Mouse (Mus musculus) stomach, embryonic 15.5 days (tissue): ENCODE results near the gene Zbtb37. TPM values are rescaled to one million over a fixed set of nuclear protein-coding genes. Genes with fewer than 3 reads are reported as not detected.

Experiments
- ATAC-seq: fragments of 200-750 bp; cut with Nextera tagmentation; 2 replicates; pipeline ENCODE4 v1.8.0; 2017; ENCODE audit warnings: low read depth, moderate number of reproducible peaks, moderate TSS enrichment; ENCODE audit not compliant: insufficient read depth, low FRiP score
- H3K27ac ChIP-seq: fragments of 300-500 bp; sonication (generic); 2 replicates; pipeline ENCODE4 v1.5.1; 2015; ENCODE audit warnings: mild to moderate bottlenecking, inconsistent platforms
- H3K27me3 ChIP-seq: fragments of 300-500 bp; sonication (generic); replicated peaks from 2 replicates; pipeline ENCODE4 v1.6.1; 2015; ENCODE audit warnings: inconsistent platforms
- H3K36me3 ChIP-seq: fragments of 300-500 bp; sonication (generic); 2 replicates; pipeline ENCODE4 v1.6.1; 2015; ENCODE audit warnings: inconsistent platforms
- H3K4me1 ChIP-seq: fragments of 300-500 bp; sonication (generic); 2 replicates; pipeline ENCODE4 v1.6.1; 2015; ENCODE audit warnings: inconsistent platforms
- H3K4me2 ChIP-seq: fragments of 300-500 bp; sonication (generic); 2 replicates; pipeline ENCODE4 v1.6.1; 2015; ENCODE audit warnings: mild to moderate bottlenecking, inconsistent platforms
- H3K4me3 ChIP-seq: fragments of 300-500 bp; sonication (generic); replicated peaks from 2 replicates; pipeline ENCODE4 v1.5.1; 2015; ENCODE audit warnings: inconsistent platforms
- H3K9ac ChIP-seq: fragments of 300-500 bp; sonication (generic); 2 replicates; pipeline ENCODE4 v1.6.1; 2015; ENCODE audit warnings: inconsistent platforms
- H3K9me3 ChIP-seq: fragments of 300-500 bp; sonication (generic); 2 replicates; pipeline ENCODE4 v1.6.1; 2016; ENCODE audit warnings: inconsistent platforms
- WGBS: fragments of 180-500 bp; shearing (Covaris S2); methylation state at CpG from one replicate; pipeline ENCODE4 v1.1.7; 2015; 5-methylcytosine and 5-hydroxymethylcytosine counted together
- polyA plus RNA-seq: library from polyadenylated mRNA; unstranded; fragments of >200 nt; fragmentation: Nextera tagmentation; extraction: Ambion mirVana; gene quantifications from 2 replicates; pipeline ENCODE4 v1.2.1, GENCODE M21; 2015

Gene Zbtb37
- polyA plus RNA-seq, result 7.7 and 8.0 TPM in 2 replicates

DNA sequence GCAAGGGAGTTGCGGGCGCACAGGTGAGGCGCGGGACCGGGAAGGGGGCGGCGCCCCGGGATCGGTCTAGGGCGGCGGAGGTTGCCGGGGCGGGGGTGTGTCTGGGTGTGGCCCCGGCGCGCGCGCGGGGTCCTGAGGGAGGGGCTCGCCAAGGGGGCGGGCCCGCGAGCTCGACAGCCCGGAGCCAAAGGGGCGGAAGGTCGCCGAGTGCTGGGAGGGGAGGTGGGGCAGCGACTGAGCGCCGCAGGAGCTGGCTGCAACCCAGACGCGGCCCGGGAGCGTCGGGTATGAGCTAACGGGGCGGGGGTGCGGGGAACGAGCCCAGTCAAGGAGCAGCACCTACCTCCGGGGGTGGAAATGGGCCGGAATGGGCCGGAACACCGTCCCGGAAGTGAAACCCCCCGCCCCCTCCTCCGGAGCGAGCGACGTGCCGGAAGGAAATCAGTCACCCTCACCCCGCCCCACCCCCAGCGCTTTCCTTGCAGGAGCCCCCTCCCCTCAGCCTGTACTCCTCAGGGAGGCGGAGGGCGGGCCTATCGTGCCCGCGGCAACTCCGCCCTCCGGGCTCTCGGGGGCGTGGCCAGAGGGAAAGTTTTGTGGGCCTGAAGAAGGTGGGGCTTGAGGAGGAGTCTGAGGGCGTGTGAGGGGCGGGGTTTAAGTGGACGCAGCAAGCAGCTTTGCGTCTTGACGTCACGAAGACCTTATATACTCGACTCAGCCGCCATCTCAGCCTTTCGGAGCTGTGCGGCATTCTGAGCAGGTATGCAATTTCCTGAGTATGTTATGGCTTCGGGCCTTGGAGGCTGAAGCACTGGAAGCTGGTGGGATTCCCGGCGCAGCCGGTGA lies at the start of gene Zbtb37:
Gene Zbtb37 (minus strand): TSS at position 415 of the 846 bp plus-strand sequence.
- H3K9ac ChIP-seq, result peak within 1 kb of the TSS; percentile 70
- peak within 1 kb of the TSS; percentile 92 for H3K27ac ChIP-seq
- H3K4me3 ChIP-seq, result peak within 1 kb of the TSS; percentile 81
- H3K27me3 ChIP-seq, result no peaks in the 10 kb centered on the region
- under 1% methylated on average over 69 of the region's 76 CpGs for WGBS
- peak; percentile 90 for ATAC-seq
- H3K36me3 ChIP-seq, result peaks cover 11% of the 10 kb centered on the region
- H3K9me3 ChIP-seq, result no peaks in the 10 kb centered on the region
- peak within 1 kb of the TSS; percentile 70 for H3K4me2 ChIP-seq
- peaks cover 11% of the 10 kb centered on the region; the same call in 1 of the 2 replicates for H3K4me1 ChIP-seq

DNA sequence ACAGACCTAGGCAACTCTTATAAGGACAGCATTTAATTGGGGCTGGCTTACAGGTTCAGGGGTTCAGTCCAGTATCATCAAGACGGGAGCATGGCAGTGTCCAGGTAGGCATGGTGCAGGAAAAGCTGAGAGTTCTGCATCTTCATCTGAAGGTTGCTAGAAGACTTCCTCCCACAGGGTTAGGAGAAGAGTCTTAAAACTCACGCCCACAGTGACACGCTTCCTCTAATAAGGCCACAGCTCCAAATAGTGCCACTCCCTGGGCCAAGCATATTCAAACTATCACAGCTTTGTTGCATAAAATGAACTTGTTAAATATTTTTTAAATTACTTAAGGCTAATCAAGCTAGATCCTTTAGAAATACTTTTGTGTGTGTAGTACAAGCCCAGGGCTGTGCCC lies 42.6 kb upstream of the Zbtb37 start:
- H3K27me3 ChIP-seq, result no peaks in the 10 kb centered on the region
- 90% methylated on average over 3 of the region's 3 CpGs for WGBS
- H3K4me2 ChIP-seq, result no peak overlapping the region
- H3K9me3 ChIP-seq, result no peaks in the 10 kb centered on the region
- peaks cover 3% of the 10 kb centered on the region; the same call in 1 of the 2 replicates for H3K36me3 ChIP-seq
- H3K4me3 ChIP-seq, result no peak overlapping the region
- no peak overlapping the region for H3K9ac ChIP-seq
- no peak overlapping the region for H3K27ac ChIP-seq
- no peak for ATAC-seq
- peaks cover 4% of the 10 kb centered on the region; the same call in 1 of the 2 replicates for H3K4me1 ChIP-seq

DNA sequence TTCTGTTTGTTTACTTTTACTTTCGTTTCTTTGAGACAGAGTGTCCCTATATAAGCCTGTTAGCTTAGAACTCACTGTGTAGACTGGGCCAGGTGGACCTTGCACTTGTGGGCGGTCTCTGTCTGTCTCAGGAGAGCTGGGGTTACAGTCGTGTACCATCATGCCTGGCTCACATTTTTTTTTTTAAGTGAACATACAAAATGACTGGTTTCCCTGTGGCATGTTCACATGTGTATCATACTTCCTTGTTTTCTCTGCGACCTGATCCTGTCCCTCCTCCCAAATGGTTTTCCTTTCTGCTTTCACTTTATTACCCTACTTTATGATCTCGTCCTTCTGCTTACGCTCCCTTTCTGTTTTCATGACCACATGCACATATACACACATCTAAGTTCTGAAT lies 41.6 kb upstream of the Zbtb37 start:
- no peaks in the 10 kb centered on the region for H3K9me3 ChIP-seq
- peaks cover 3% of the 10 kb centered on the region; the same call in 1 of the 2 replicates for H3K36me3 ChIP-seq
- 84% methylated on average over 6 of the region's 6 CpGs for whole genome bisulfite sequencing
- peaks cover 8% of the 10 kb centered on the region; the same call in 1 of the 2 replicates for H3K4me1 ChIP-seq
- no peak overlapping the region for H3K27ac ChIP-seq
- no peak; the same call in 1 of the 2 replicates for ATAC-seq
- no peaks in the 10 kb centered on the region for H3K27me3 ChIP-seq
- no peak overlapping the region for H3K4me2 ChIP-seq
- H3K4me3 ChIP-seq, result no peak overlapping the region
- H3K9ac ChIP-seq, result no peak overlapping the region

DNA sequence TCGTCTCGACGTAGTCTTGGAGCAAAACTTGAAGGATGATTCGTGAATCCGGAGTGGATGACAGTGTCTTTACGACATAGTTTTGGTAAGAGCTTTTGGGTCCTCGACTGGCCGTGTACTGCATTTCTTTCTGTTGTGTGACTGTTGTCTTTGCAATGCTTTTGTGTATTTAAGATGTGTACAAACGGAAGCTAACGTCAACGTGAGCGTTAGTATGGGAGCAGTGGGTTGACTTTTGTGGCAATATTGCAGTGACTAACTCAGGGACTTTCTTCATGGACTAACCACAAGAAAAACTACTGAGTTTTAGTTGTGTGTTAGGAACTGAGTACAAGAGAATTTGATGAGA lies 36.6 kb upstream of the Zbtb37 start:
- Histone ChIP-seq H3K4me3 (peak overlapping the region; percentile 66), H3K36me3 (peaks cover 2% of the 10 kb centered on the region; the same call in 1 of the 2 replicates), H3K9me3 (no peaks in the 10 kb centered on the region), H3K4me2 (peak overlapping the region; percentile 63), H3K4me1 (peaks cover 10% of the 10 kb centered on the region; the same call in 1 of the 2 replicates), H3K27ac (peak overlapping the region; percentile 42), H3K9ac (peak overlapping the region; percentile 64), H3K27me3 (no peaks in the 10 kb centered on the region)
- under 1% methylated on average over 12 of the region's 12 CpGs for WGBS
- ATAC-seq, result no peak

DNA sequence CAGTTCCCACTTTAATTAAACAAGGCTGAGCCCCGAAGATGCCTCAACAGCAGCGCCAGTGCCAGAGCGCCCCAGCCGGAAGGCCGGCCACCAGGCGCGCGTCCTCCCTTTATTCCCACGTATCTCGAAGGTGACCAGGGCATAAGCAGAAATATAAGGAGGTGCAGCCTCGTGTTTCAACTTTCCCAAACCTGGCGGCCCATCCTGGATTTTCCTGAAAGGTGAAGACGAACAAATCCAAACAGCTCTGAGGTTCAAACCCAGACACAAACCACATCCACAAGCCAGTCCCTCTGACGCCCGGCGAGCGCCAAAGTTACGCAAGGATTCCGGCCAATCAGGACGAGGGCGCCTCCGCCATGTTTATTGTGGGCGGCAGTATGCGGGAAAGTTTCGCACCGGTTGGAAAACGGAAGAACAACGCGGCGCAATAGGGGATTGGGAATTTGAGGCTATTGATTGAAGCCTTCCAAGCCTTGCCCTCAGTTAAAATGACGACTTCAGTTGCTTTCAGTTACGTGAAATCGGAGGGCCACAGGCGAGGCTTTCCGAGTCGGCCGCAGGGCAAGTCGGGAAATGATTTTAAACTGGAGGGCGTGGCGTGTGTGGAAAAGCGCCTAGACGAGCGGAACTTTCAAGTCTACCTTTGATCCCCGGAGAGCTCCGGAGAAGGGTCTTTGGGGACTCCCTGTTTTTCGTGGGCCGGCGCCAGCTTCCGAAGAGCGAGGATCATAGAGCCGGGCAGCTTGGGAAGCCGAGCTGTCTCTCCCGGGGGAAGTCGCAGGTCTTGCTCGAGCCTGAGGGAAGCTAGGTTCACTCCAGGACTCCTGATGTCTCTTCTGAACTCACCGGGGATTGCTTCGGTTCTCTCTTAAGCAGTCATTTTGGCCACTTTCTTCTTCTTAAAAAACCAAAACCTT lies 36.0 kb upstream of the Zbtb37 start, which contains the start of the genes Dars2 and Cenpl:
Gene Dars2 (minus strand): TSS at position 307 of the 920 bp plus-strand sequence.
Gene Cenpl (plus strand): TSS at position 362 of the 920 bp plus-strand sequence.
- Histone ChIP-seq H3K4me3 (peak within 1 kb of the TSS; percentile 66), H3K4me1 (peaks cover 10% of the 10 kb centered on the region; the same call in 1 of the 2 replicates), H3K9ac (peak within 1 kb of the TSS; percentile 64), H3K36me3 (no peaks in the 10 kb centered on the region), H3K27me3 (no peaks in the 10 kb centered on the region), H3K27ac (peak within 1 kb of the TSS; percentile 42), H3K4me2 (peak within 1 kb of the TSS; percentile 67), H3K9me3 (no peaks in the 10 kb centered on the region)
- peak; percentile 94 for ATAC-seq
- under 1% methylated on average over 57 of the region's 57 CpGs for WGBS

DNA sequence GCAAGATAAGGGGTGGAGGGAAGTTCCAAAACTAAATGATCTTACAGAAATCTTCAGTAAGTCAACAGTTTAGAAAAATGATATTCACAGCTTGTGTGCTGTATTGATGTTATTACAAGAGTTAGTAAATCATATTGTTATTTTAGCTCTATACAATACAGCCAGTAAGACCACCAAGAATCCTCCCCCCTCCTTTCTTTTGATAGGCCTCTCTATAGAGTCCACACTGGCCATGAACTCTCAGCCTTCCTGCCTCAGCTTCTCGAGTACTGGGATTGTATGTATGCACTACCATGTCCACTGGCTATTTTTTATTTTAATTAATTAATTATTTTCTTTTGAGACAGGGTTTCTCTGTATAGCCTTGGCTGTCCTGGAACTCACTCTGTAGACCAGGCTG lies 28.7 kb upstream of the Zbtb37 start:
- WGBS, result 83% methylated on average over 1 of the region's 1 CpGs
- Histone ChIP-seq H3K9ac (no peak overlapping the region), H3K9me3 (no peaks in the 10 kb centered on the region), H3K36me3 (peaks cover 5% of the 10 kb centered on the region), H3K27ac (no peak overlapping the region), H3K27me3 (no peaks in the 10 kb centered on the region), H3K4me1 (no peaks in the 10 kb centered on the region), H3K4me2 (no peak overlapping the region), H3K4me3 (no peak overlapping the region)
- ATAC-seq, result no peak

DNA sequence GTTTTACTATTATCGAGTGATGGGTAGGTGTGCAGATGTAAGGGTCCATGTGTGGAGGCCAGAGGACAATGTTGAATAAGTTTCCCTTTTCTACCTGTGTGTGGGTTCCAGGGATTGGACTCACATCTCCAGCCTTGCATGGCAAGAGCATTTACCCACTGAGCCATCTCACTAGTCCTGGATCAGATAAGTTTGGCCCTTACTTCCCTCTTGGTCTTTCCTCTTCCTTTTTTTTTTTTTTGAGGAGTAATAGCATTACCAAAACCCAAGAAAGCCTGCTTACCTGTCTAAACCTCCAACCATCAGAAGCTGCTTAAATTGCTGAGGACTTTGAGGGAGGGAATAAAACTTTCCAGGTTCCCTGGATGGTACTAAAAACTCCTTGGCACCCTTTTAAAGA lies 22.5 kb upstream of the Zbtb37 start:
- Histone ChIP-seq H3K27ac (no peak overlapping the region), H3K27me3 (no peaks in the 10 kb centered on the region), H3K36me3 (peaks cover 3% of the 10 kb centered on the region; the same call in 1 of the 2 replicates), H3K9me3 (no peaks in the 10 kb centered on the region), H3K4me3 (no peak overlapping the region), H3K9ac (no peak overlapping the region), H3K4me2 (no peak overlapping the region), H3K4me1 (no peaks in the 10 kb centered on the region)
- WGBS, result 93% methylated on average over 1 of the region's 1 CpGs
- no peak for ATAC-seq

DNA sequence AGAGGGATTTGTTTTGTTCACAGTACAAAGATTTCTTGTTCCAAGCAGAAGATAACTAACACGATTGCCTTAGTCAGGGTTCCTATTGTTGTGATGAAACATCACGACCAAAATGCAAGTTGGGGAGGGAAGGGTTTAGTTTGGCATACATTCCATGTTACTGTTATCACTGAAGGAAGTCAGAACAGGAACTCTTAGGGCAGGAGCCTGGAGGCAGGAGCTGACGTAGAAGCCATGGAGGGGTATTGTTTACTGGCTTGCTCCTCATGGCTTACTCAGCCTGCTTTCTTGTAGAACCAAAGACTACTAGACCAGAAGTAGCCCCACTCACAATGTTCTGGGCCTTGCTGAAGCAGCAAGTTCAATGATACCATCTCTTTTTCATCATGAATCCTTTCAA lies 12.3 kb upstream of the Zbtb37 start:
- 75% methylated on average over 3 of the region's 3 CpGs for WGBS
- Histone ChIP-seq H3K4me2 (no peak overlapping the region), H3K4me3 (no peak overlapping the region), H3K9ac (no peak overlapping the region), H3K36me3 (peaks cover 10% of the 10 kb centered on the region; the same call in 1 of the 2 replicates), H3K27me3 (no peaks in the 10 kb centered on the region), H3K27ac (no peak overlapping the region), H3K9me3 (no peaks in the 10 kb centered on the region), H3K4me1 (no peaks in the 10 kb centered on the region)
- ATAC-seq, result no peak

DNA sequence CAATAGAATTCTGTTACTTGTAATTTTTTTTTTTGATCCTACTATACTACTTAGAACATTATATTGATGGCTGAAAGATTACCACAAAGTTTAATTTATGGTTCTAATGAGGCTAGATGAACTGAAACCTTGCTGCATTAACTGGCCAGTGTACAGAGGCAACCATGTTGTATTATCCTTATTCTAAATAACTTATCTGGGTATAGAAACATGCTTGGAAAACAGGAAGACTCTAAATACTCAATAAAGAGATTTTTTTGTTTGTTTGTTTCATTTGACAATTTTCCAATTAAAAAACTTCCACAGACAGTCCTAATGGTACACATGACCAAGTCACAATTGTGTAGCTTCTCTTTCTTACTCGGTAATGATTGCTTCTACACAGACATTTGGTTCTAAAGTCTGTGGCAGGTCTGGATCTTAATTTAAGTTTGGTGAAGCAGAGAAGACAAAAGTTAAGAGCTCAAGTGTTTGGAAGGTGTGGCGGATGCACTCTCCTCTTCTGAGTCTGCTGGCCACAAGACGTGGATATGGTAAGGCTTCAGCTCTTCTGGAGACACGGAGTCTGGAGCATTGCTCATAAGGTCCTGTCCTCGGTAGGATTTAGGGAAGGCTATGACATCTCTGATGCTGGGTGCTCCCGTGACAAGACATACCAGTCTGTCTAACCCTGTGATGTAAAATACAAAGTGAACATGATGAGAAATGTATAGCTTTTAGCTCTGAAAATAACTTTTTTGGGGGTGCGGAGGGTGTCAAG lies 6.8 kb upstream of the Zbtb37 start:
- no peak overlapping the region for H3K27ac ChIP-seq
- no peak overlapping the region for H3K4me2 ChIP-seq
- ATAC-seq, result no peak
- H3K4me3 ChIP-seq, result no peak overlapping the region
- peaks cover 13% of the 10 kb centered on the region for H3K36me3 ChIP-seq
- WGBS, result 89% methylated on average over 7 of the region's 7 CpGs
- no peaks in the 10 kb centered on the region for H3K27me3 ChIP-seq
- H3K9ac ChIP-seq, result no peak overlapping the region
- no peaks in the 10 kb centered on the region; the same call in 1 of the 2 replicates for H3K4me1 ChIP-seq
- H3K9me3 ChIP-seq, result no peaks in the 10 kb centered on the region

DNA sequence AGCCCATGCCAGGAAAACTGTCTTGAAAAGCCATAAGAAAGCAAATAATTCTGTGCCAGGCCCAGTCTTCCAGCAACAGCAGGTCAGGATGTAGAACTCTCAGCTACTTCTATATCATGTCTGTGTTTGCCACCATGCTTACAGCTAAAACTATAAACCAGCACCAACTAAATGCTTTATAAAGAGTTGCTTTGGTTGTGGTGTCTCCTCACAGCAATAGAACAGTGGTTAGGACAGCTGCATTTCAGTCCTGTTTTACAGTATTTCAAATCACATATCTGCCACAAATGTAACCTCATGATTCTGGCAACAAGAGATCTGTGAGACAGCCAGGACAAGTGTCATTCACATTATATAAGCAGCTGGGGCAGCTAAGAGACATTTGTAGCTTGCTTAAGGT lies 6.2 kb upstream of the Zbtb37 start:
- no peaks in the 10 kb centered on the region for H3K27me3 ChIP-seq
- ATAC-seq, result no peak
- H3K9me3 ChIP-seq, result no peaks in the 10 kb centered on the region
- no peak overlapping the region for H3K4me2 ChIP-seq
- no peak overlapping the region for H3K4me3 ChIP-seq
- no peak overlapping the region for H3K9ac ChIP-seq
- H3K4me1 ChIP-seq, result no peaks in the 10 kb centered on the region; the same call in 1 of the 2 replicates
- peak overlapping the region; percentile 63; the same call in 1 of the 2 replicates for H3K27ac ChIP-seq
- H3K36me3 ChIP-seq, result peaks cover 7% of the 10 kb centered on the region

DNA sequence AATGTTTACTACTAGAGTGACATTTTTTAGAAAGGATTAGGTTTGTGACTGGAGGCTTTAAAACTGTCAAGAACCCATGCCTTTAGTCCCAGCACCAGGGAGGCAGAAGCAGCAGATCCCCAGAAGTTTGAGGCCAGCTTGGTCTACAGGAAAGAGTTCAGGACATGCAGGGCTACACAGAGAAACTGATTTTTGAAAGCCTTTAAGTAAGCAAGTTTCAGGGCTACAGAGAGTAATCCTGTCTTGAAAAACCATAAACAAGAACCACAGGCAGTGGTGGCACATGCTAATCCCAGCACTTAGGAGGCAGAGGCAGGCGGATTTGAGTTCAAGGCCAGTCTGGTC lies 5.7 kb upstream of the Zbtb37 start:
- Histone ChIP-seq H3K4me3 (no peak overlapping the region), H3K4me2 (no peak overlapping the region), H3K36me3 (peaks cover 6% of the 10 kb centered on the region), H3K9me3 (no peaks in the 10 kb centered on the region), H3K4me1 (no peaks in the 10 kb centered on the region; the same call in 1 of the 2 replicates), H3K27ac (peak overlapping the region; percentile 63; the same call in 1 of the 2 replicates), H3K9ac (no peak overlapping the region), H3K27me3 (no peaks in the 10 kb centered on the region)
- 44% methylated on average over 1 of the region's 1 CpGs for WGBS
- no peak for ATAC-seq
